Mouse (Mus musculus) ES-E14 (cell line): Measurements from ENCODE around the gene Fkbp5. TPM values are rescaled to one million over a fixed set of nuclear protein-coding genes. Genes with fewer than 3 reads are reported as not detected.

Experiments used
- DNase-seq: peaks from one replicate; pipeline ENCODE4 v3.0.0-alpha.2; 2013; ENCODE audit warnings: low read depth, low spot score
- H3K27ac ChIP-seq: 2 replicates; pipeline ENCODE4 v1.5.1; 2012; ENCODE audit warnings: low read depth, mild to moderate bottlenecking, low read length, moderate library complexity, mixed read lengths; ENCODE audit not compliant: poor library complexity, insufficient read depth, severe bottlenecking
- H3K36me3 ChIP-seq: 2 replicates; pipeline ENCODE4 v1.6.1; 2012; ENCODE audit warnings: mild to moderate bottlenecking, low read length, moderate library complexity, mixed read lengths; ENCODE audit not compliant: control insufficient read depth, poor library complexity, insufficient read depth, severe bottlenecking
- H3K4me1 ChIP-seq, 2 experiments: fragments of 150-350 bp in 1 of 2; sonication (generic) in 1 of 2; 2 replicates each; pipeline ENCODE4 v1.6.1; 2012; ENCODE audit warnings: low read length in 2 of 2, mild to moderate bottlenecking in 1 of 2, mixed read lengths in 1 of 2; ENCODE audit not compliant: control insufficient read depth in 2 of 2, insufficient read depth in 2 of 2, poor library complexity in 1 of 2
- H3K4me3 ChIP-seq, 2 experiments: fragments of 150-350 bp in 1 of 2; sonication (generic) in 1 of 2; 2 replicates each; pipeline ENCODE4 v1.5.1; 2012; ENCODE audit warnings: low read length in 2 of 2, low read depth in 1 of 2, mild to moderate bottlenecking in 1 of 2, mixed read lengths in 1 of 2; ENCODE audit not compliant: insufficient read depth in 1 of 2, poor library complexity in 1 of 2, severe bottlenecking in 1 of 2
- H3K9ac ChIP-seq: 2 replicates; pipeline ENCODE4 v1.6.1; 2012; ENCODE audit warnings: low read depth, mild to moderate bottlenecking, low read length, mixed read lengths; ENCODE audit not compliant: poor library complexity, insufficient read depth, severe bottlenecking
- H3K9me3 ChIP-seq: fragments of 150-350 bp; sonication (generic); 2 replicates; pipeline ENCODE4 v1.6.1; 2012; ENCODE audit warnings: low read depth, mild to moderate bottlenecking, low read length; ENCODE audit not compliant: control insufficient read depth, insufficient read depth
- CHD2 ChIP-seq: IDR thresholded peaks from 2 replicates; pipeline ENCODE4 v1.6.1; 2014; ENCODE audit warnings: mild to moderate bottlenecking, low read depth, low read length, inconsistent platforms
- HCFC1 ChIP-seq: IDR thresholded peaks from 2 replicates; pipeline ENCODE4 v1.6.1; 2012; ENCODE audit warnings: low read length, inconsistent platforms, borderline replicate concordance; ENCODE audit not compliant: insufficient read depth
- MAFK ChIP-seq: IDR thresholded peaks from 2 replicates; pipeline ENCODE4 v1.6.1; 2014; ENCODE audit warnings: mild to moderate bottlenecking, low read depth, low read length, inconsistent platforms; ENCODE audit not compliant: insufficient read depth
- ZC3H11A ChIP-seq: IDR thresholded peaks from 2 replicates; pipeline ENCODE4 v1.6.1; 2012; ENCODE audit warnings: low read depth, mild to moderate bottlenecking, inconsistent platforms, low read length, borderline replicate concordance
- ZNF384 ChIP-seq: IDR thresholded peaks from 2 replicates; pipeline ENCODE4 v1.6.1; 2012; ENCODE audit warnings: low read depth, low read length, inconsistent platforms
- in situ Hi-C, 2 experiments: fragments of 600-800 bp; cut with MboI; formaldehyde crosslinking; loops; one replicate each; pipeline ENCODE4 v1.15.1; 2025; ENCODE audit warnings: low sequenced_read_pairs in 2 of 2, inconsistent platforms in 1 of 2; ENCODE audit not compliant: unreplicated experiment in 2 of 2
- total RNA-seq: library from RNA; depleted of rRNA; stranded (reverse); fragments of 300-350 nt; gene quantifications from 2 replicates; pipeline ENCODE4 v1.2.3, GENCODE M21; 2012

Gene Fkbp5
- total RNA-seq, 1 experiment: 43.6 TPM

DNA sequence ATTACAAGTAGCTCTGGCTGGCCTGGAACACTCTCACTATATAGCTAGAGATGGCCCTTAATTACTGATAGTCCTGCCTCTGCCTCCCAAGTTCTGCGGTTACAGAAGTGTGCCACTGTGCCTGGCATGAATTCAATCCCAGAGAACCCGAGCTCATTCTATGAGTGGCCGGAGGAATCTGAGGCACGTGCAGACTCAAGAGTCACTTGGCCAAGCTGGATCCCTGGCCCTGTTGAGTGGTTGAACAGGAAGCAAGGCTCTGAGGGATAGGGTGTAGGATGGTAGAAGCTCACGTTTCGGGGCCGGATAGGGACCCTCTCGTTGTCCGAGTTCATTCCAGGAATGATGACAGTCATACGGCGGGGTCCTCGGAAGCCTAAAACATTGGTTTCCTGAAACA, 161.5 kb downstream of the Fkbp5 start:
- no peaks in the 10 kb centered on the region for H3K36me3 ChIP-seq
- in situ Hi-C loops: no loop called here
- no peak for TF ChIP-seq ZNF384
- no peak for TF ChIP-seq ZC3H11A
- TF ChIP-seq HCFC1: no peak
- no peak for TF ChIP-seq MAFK
- TF ChIP-seq CHD2: no peak
- no peak overlapping the region for H3K27ac ChIP-seq
- no peak overlapping the region for H3K9ac ChIP-seq
- no peaks in the 10 kb centered on the region for H3K9me3 ChIP-seq
- no peak overlapping the region for H3K4me3 ChIP-seq
- H3K4me1 ChIP-seq: peaks cover 2 to 14% of the 10 kb centered on the region in 2 experiments; a peak in 2 of 4 replicates
- DNase-seq: no peak

GRCm38 (mm10) chr17:28352018-28352417, 165.3 kb downstream of the Fkbp5 start:
- Histone ChIP-seq H3K9me3 (no peaks in the 10 kb centered on the region), H3K36me3 (no peaks in the 10 kb centered on the region), H3K27ac (no peak overlapping the region), H3K4me3 (peak overlapping the region; percentile 13 to 93; a peak in 2 of 4 replicates), H3K9ac (no peak overlapping the region), H3K4me1 (peaks cover 2 to 31% of the 10 kb centered on the region in 2 experiments; a peak in 2 of 4 replicates)
- no peak for DNase-seq
- TF ChIP-seq HCFC1: no peak
- TF ChIP-seq CHD2: no peak
- TF ChIP-seq ZNF384: no peak
- no peak for TF ChIP-seq ZC3H11A
- no peak for TF ChIP-seq MAFK
- in situ Hi-C loops: no loop called here

DNA sequence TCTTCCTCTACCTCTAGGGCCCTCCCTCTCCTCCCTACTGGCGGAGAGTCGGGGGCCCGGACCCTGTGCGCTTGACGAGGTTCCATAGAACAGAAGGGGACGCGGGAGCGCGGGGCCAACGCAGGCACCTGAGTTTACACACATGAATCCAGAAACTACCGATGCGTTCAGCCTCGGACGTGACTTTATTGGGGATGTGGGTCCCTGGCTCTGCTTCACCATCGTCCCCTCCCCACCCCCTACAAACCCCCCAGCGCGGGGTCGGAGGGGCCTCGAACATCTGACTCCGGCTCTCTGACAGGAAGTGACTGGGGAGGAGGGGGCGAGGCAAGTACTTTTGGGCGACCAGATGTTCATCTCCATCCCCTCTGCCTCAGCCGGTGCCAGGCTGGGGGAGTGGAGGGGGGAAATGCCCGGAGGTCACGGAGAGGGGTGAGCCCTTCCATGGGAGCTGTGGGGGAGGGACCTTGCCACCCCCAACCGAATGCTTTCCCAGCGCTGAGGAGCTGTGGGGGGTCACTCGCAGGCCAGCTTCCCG, 165.9 kb downstream of the Fkbp5 start:
- Histone ChIP-seq H3K36me3 (no peaks in the 10 kb centered on the region), H3K4me3 (peak overlapping the region; percentile 73 to 93), H3K9ac (peak overlapping the region; percentile 79), H3K9me3 (no peaks in the 10 kb centered on the region), H3K4me1 (peaks cover 2 to 31% of the 10 kb centered on the region in 2 experiments; a peak in 2 of 4 replicates), H3K27ac (peak overlapping the region; percentile 34; the same call in 1 of the 2 replicates)
- no peak for DNase-seq
- TF ChIP-seq ZNF384: no peak
- TF ChIP-seq CHD2: no peak
- no peak for TF ChIP-seq ZC3H11A
- TF ChIP-seq MAFK: no peak
- no peak for TF ChIP-seq HCFC1
- in situ Hi-C loops: no loop called here

GRCm38 (mm10) chr17:28350466-28351352, 166.6 kb downstream of the Fkbp5 start, which contains the start of gene Tead3:
Gene Tead3 (minus strand): TSS chr17:28350817.
- no peak for DNase-seq
- peak within 1 kb of the TSS; percentile 45 for H3K27ac ChIP-seq
- peak within 1 kb of the TSS; percentile 73 to 93 for H3K4me3 ChIP-seq
- H3K9ac ChIP-seq: peak within 1 kb of the TSS; percentile 79
- TF ChIP-seq HCFC1 (no peak), MAFK (no peak), CHD2 (no peak), ZC3H11A (no peak), ZNF384 (no peak)
- no peaks in the 10 kb centered on the region for H3K36me3 ChIP-seq
- in situ Hi-C loops: no loop called here
- H3K4me1 ChIP-seq: peaks cover 2 to 37% of the 10 kb centered on the region in 2 experiments; a peak in 2 of 4 replicates
- no peaks in the 10 kb centered on the region for H3K9me3 ChIP-seq
